Mouse (Mus musculus) MEL (cell line): Measurements from ENCODE around the gene Rbms2. TPM values are rescaled to one million over a fixed set of nuclear protein-coding genes. Genes with fewer than 3 reads are reported as not detected.
A peak's percentile ranks its signal among the peaks of the same experiment; 100 is the strongest.

Experiments used
- DNase-seq: peaks from one replicate; pipeline ENCODE4 v3.0.0; 2011; ENCODE audit warnings: low read depth, low spot score
- H3K27ac ChIP-seq: 2 replicates; pipeline ENCODE4 v1.5.1; 2012; ENCODE audit warnings: low read depth, mild to moderate bottlenecking, control low read depth, low read length, moderate library complexity; ENCODE audit not compliant: control insufficient read depth
- H3K27me3 ChIP-seq, 2 experiments: fragments of 150-350 bp in 1 of 2; sonication (generic) in 1 of 2; 2 replicates each; pipeline ENCODE4 v1.6.1; 2012; ENCODE audit warnings: low read length in 2 of 2, mild to moderate bottlenecking in 2 of 2, improper control_type of control experiment in 1 of 2, moderate library complexity in 1 of 2; ENCODE audit not compliant: insufficient read depth in 2 of 2, control insufficient read depth in 1 of 2
- H3K36me3 ChIP-seq, 2 experiments: 2 replicates each; pipeline ENCODE4 v1.6.1; 2012 to 2014; ENCODE audit warnings: low read length in 2 of 2, improper control_type of control experiment in 1 of 2, inconsistent platforms in 1 of 2, mild to moderate bottlenecking in 1 of 2; ENCODE audit not compliant: insufficient read depth in 2 of 2, control insufficient read depth in 1 of 2
- H3K4me1 ChIP-seq, 2 experiments: fragments of 150-350 bp in 1 of 2; sonication (generic) in 1 of 2; 2 replicates each; pipeline ENCODE4 v1.6.1; 2012; ENCODE audit warnings: low read length in 2 of 2, improper control_type of control experiment in 1 of 2, mild to moderate bottlenecking in 1 of 2; ENCODE audit not compliant: insufficient read depth in 2 of 2, control insufficient read depth in 1 of 2
- H3K4me3 ChIP-seq, 2 experiments: fragments of 150-350 bp in 1 of 2; sonication (generic) in 1 of 2; 2 replicates each; pipeline ENCODE4 v1.5.1; 2012; ENCODE audit warnings: low read depth in 2 of 2, low read length in 2 of 2, mild to moderate bottlenecking in 2 of 2, moderate library complexity in 2 of 2, control low read depth in 1 of 2, improper control_type of control experiment in 1 of 2; ENCODE audit not compliant: control insufficient read depth in 1 of 2, insufficient read depth in 1 of 2
- H3K79me2 ChIP-seq: 2 replicates; pipeline ENCODE4 v1.6.1; 2012; ENCODE audit warnings: mild to moderate bottlenecking, low read length, moderate library complexity; ENCODE audit not compliant: control insufficient read depth, poor library complexity, insufficient read depth
- H3K9ac ChIP-seq: 2 replicates; pipeline ENCODE4 v1.6.1; 2012; ENCODE audit warnings: low read depth, mild to moderate bottlenecking, control low read depth, low read length, moderate library complexity; ENCODE audit not compliant: control insufficient read depth, poor library complexity, severe bottlenecking
- H3K9me3 ChIP-seq: fragments of 150-350 bp; sonication (generic); replicated peaks from 2 replicates; pipeline ENCODE4 v1.6.1; 2012; ENCODE audit warnings: mild to moderate bottlenecking, low read length, improper control_type of control experiment, moderate library complexity; ENCODE audit not compliant: insufficient read depth
- CHD2 ChIP-seq: IDR thresholded peaks from 2 replicates; pipeline ENCODE4 v1.6.1; 2011; ENCODE audit warnings: low read length, improper control_type of control experiment
- CTCF ChIP-seq, 3 experiments: IDR thresholded peaks in 2 of 3; conservative IDR thresholded peaks in 1 of 3; 2 replicates each; pipeline ENCODE4 v1.5.1; 2011 to 2012; ENCODE audit warnings: low read length in 3 of 3, low read depth in 2 of 3, mild to moderate bottlenecking in 2 of 3, improper control_type of control experiment in 1 of 3, inconsistent platforms in 1 of 3, mixed read lengths in 1 of 3, moderate library complexity in 1 of 3; ENCODE audit not compliant: control insufficient read depth in 1 of 3, insufficient read depth in 1 of 3, poor library complexity in 1 of 3, severe bottlenecking in 1 of 3
- E2F4 ChIP-seq: IDR thresholded peaks from 2 replicates; pipeline ENCODE4 v1.6.1; 2011; ENCODE audit warnings: low read depth, low read length, improper control_type of control experiment, borderline replicate concordance
- HCFC1 ChIP-seq: IDR thresholded peaks from 2 replicates; pipeline ENCODE4 v1.6.1; 2012; ENCODE audit warnings: low read depth, mild to moderate bottlenecking, inconsistent platforms, low read length, improper control_type of control experiment, moderate library complexity
- KAT2A ChIP-seq: conservative IDR thresholded peaks from 2 replicates; pipeline ENCODE4 v1.6.1; 2012; ENCODE audit warnings: low read depth, low read length, improper control_type of control experiment, inconsistent platforms
- MAFK ChIP-seq: IDR thresholded peaks from 2 replicates; pipeline ENCODE4 v1.6.1; 2011; ENCODE audit warnings: low read depth, mild to moderate bottlenecking, low read length, improper control_type of control experiment, borderline replicate concordance
- MAZ ChIP-seq: IDR thresholded peaks from 2 replicates; pipeline ENCODE4 v1.6.1; 2012; ENCODE audit warnings: low read depth, mild to moderate bottlenecking, inconsistent platforms, low read length, improper control_type of control experiment
- MXI1 ChIP-seq: IDR thresholded peaks from 2 replicates; pipeline ENCODE4 v1.6.1; 2011; ENCODE audit warnings: mild to moderate bottlenecking, low read depth, low read length, improper control_type of control experiment
- MYB ChIP-seq: IDR thresholded peaks from 2 replicates; pipeline ENCODE4 v1.6.1; 2011; ENCODE audit warnings: mild to moderate bottlenecking, low read depth, low read length, improper control_type of control experiment
- MYC ChIP-seq: IDR thresholded peaks from 2 replicates; pipeline ENCODE4 v1.6.1; 2011; ENCODE audit warnings: low read depth, mild to moderate bottlenecking, low read length, improper control_type of control experiment, moderate library complexity
- NELFE ChIP-seq: IDR thresholded peaks from 2 replicates; pipeline ENCODE4 v1.6.1; 2011; ENCODE audit warnings: low read depth, low read length, improper control_type of control experiment
- NRF1 ChIP-seq: IDR thresholded peaks from 2 replicates; pipeline ENCODE4 v1.6.1; 2014; ENCODE audit warnings: low read depth, mild to moderate bottlenecking, inconsistent platforms, low read length, improper control_type of control experiment, moderate library complexity; ENCODE audit not compliant: poor library complexity, insufficient read depth, severe bottlenecking
- POLR2A ChIP-seq, 2 experiments: IDR thresholded peaks; 2 replicates each; pipeline ENCODE4 v1.6.1; 2011 to 2012; ENCODE audit warnings: low read length in 2 of 2, mild to moderate bottlenecking in 2 of 2, control low read depth in 1 of 2, improper control_type of control experiment in 1 of 2, low read depth in 1 of 2, moderate library complexity in 1 of 2; ENCODE audit not compliant: control insufficient read depth in 1 of 2, insufficient read depth in 1 of 2, poor library complexity in 1 of 2
- POLR2AphosphoS2 ChIP-seq: IDR thresholded peaks from 2 replicates; pipeline ENCODE4 v1.6.1; 2011; ENCODE audit warnings: low read length, improper control_type of control experiment
- POLR2AphosphoS5 ChIP-seq: IDR thresholded peaks from 2 replicates; pipeline ENCODE4 v1.6.1; 2012; ENCODE audit warnings: low read depth, borderline replicate concordance, mild to moderate bottlenecking, inconsistent platforms, low read length, moderate library complexity, mixed read lengths
- RAD21 ChIP-seq: IDR thresholded peaks from 2 replicates; pipeline ENCODE4 v1.6.1; 2011; ENCODE audit warnings: mild to moderate bottlenecking, low read depth, low read length, improper control_type of control experiment
- SIN3A ChIP-seq: IDR thresholded peaks from 2 replicates; pipeline ENCODE4 v1.6.1; 2012; ENCODE audit warnings: low read length, improper control_type of control experiment, inconsistent platforms
- SMC3 ChIP-seq: IDR thresholded peaks from 2 replicates; pipeline ENCODE4 v1.6.1; 2011; ENCODE audit warnings: low read depth, low read length, improper control_type of control experiment
- TAL1 ChIP-seq: IDR thresholded peaks from 2 replicates; pipeline ENCODE4 v1.6.1; 2012; ENCODE audit warnings: mild to moderate bottlenecking, inconsistent platforms, low read length, moderate library complexity, mixed read lengths
- TBP ChIP-seq: IDR thresholded peaks from 2 replicates; pipeline ENCODE4 v1.8.0; 2011; ENCODE audit warnings: low read depth, low read length, improper control_type of control experiment
- TCF12 ChIP-seq: IDR thresholded peaks from 2 replicates; pipeline ENCODE4 v1.6.1; 2014; ENCODE audit warnings: low read depth, mild to moderate bottlenecking, inconsistent platforms, low read length, improper control_type of control experiment, moderate library complexity
- USF1 ChIP-seq: IDR thresholded peaks from 2 replicates; pipeline ENCODE4 v1.6.1; 2014; ENCODE audit warnings: low read depth, mild to moderate bottlenecking, inconsistent platforms, low read length, improper control_type of control experiment, moderate library complexity
- ZNF384 ChIP-seq: IDR thresholded peaks from 2 replicates; pipeline ENCODE4 v1.6.1; 2012; ENCODE audit warnings: low read depth, mild to moderate bottlenecking, inconsistent platforms, low read length, improper control_type of control experiment
- polyA plus RNA-seq, 2 experiments: library from polyadenylated mRNA; stranded (reverse) in 1 of 2; unstranded in 1 of 2; fragments of >175 nt in 1 of 2; fragments of >200 nt in 1 of 2; gene quantifications; 2 replicates each; pipeline versions ENCODE4 v1.2.1 to v1.2.4; 2012; ENCODE audit warnings: low replicate concordance in 2 of 2, low read depth in 1 of 2; ENCODE audit not compliant: insufficient read length in 2 of 2, insufficient read depth in 1 of 2, missing spikeins in 1 of 2
- total RNA-seq: library from RNA; depleted of rRNA; stranded (reverse); fragments of 300-350 nt; gene quantifications from 2 replicates; pipeline ENCODE4 v1.2.3, GENCODE M21; 2012

The Rbms2 gene
- total and polyA plus RNA-seq, 3 experiments = 5.1 to 23.5 TPM; not detected in 1

DNA sequence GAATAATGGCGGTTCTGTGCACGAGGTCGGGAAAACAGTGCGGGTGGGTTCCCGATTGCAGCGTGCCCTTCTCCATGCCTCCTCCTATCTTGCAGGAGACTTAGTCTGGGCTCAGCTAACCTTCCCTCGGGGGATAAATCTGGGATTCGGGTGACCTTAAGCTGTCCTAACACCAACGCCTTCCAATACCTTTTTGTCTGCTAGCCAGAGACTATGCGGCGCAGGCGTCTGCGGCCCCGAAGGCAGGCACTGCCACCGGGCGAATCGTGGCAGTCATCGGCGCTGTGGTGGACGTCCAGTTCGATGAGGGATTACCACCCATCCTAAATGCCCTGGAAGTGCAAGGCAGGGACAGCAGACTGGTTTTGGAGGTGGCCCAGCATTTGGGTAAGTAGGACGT is 96.4 kb downstream of the Rbms2 start (continued):
- no peak for TF ChIP-seq POLR2AphosphoS2

DNA sequence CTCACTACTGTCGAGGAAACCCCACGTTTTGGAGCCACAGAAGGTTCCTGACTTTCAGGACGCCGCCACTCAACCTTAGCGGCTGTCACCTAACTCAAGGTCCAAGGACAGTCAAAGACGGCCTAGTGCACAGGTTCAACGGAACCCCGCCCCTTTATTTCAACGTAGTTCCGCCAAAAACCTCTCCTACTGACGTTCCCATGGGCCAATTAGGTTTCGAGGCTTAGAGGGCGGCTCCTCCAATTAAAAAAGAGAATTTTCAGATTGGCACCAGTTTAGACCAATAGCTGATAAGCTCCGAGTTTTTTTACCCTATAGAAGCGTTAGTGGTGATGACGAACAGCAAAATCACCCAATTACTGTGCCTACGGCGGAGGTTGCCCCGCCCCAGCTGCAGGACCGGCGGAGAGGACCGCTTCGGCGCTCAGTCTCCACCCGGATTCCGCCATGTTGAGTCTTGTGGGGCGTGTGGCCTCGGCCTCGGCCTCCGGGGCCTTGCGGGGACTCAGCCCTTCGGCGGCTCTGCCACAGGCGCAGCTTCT is 97.1 kb downstream of the Rbms2 start, which contains the start of gene Atp5b:
Atp5b (plus strand) TSS at position 394 of the 542 bp plus-strand sequence.
- peak; percentile 99 for DNase-seq
- TF ChIP-seq MAZ = peak; percentile 85; the same call in 1 of the 2 replicates
- peak; percentile 68 for TF ChIP-seq KAT2A
- TF ChIP-seq TAL1 = no peak
- peak; percentile 96 for TF ChIP-seq NELFE
- TF ChIP-seq MXI1 = peak; percentile 35
- TF ChIP-seq NRF1 = 0 out of 2 replicates have a peak, but pooled peaks have one; percentile 36
- TF ChIP-seq POLR2A (IDR thresholded peaks at IDR 0.05; ENCODE audit: control insufficient read depth in 1 of 2, insufficient read depth in 1 of 2, low read depth in 1 of 2, low read length in 2 of 2, poor library complexity in 1 of 2) = peak; percentile 77 to 98; a peak in 3 of 4 replicates
- TF ChIP-seq TBP = peak; percentile 96
- TF ChIP-seq E2F4 = no peak
- peak; percentile 85 for TF ChIP-seq HCFC1
- TF ChIP-seq MAFK = no peak
- peak; percentile 63 for TF ChIP-seq SIN3A
- TF ChIP-seq CHD2 = peak; percentile 96
- TF ChIP-seq POLR2AphosphoS2 = peak; percentile 95
- TF ChIP-seq MYB = no peak
- TF ChIP-seq USF1 = no peak
- TF ChIP-seq POLR2AphosphoS5 = peak; percentile 40; the same call in 1 of the 2 replicates
- TF ChIP-seq TCF12 = peak; percentile 68
- TF ChIP-seq ZNF384 = peak; percentile 47; the same call in 1 of the 2 replicates
- TF ChIP-seq SMC3 = no peak
- no peak for TF ChIP-seq CTCF (IDR thresholded peaks at IDR 0.05 in 2 of 3, conservative IDR thresholded peaks at IDR 0.05 in 1 of 3; ENCODE audit: control insufficient read depth in 1 of 3, insufficient read depth in 1 of 3, low read depth in 2 of 3, low read length in 3 of 3, poor library complexity in 1 of 3, severe bottlenecking in 1 of 3)
- no peak for TF ChIP-seq RAD21
- TF ChIP-seq MYC = peak; percentile 71
- Histone ChIP-seq H3K27me3 (no peaks in the 10 kb centered on the region), H3K79me2 (peaks cover 36% of the 10 kb centered on the region), H3K27ac (peak within 1 kb of the TSS; percentile 89), H3K9ac (peak within 1 kb of the TSS; percentile 97), H3K4me3 (peak within 1 kb of the TSS; percentile 65 to 89), H3K36me3 (peaks cover 31 to 39% of the 10 kb centered on the region in 2 experiments), H3K9me3 (no peaks in the 10 kb centered on the region), H3K4me1 (peaks cover 6 to 27% of the 10 kb centered on the region in 2 experiments)
